Mouse (Mus musculus) kidney, adult 2 months (tissue): ENCODE measurements around the gene Stk24.

Experiments
- CTCF ChIP-seq: fragments of 200-500 bp; conservative IDR thresholded peaks from 2 replicates; pipeline ENCODE4 v1.5.1; 2011; ENCODE audit warnings: low read depth, mild to moderate bottlenecking, control low read depth, low read length, moderate library complexity, mixed read lengths; ENCODE audit not compliant: insufficient read depth, insufficient read length
- POLR2A ChIP-seq: fragments of 200-500 bp; IDR thresholded peaks from one replicate; pipeline ENCODE4 v1.6.1; 2011; ENCODE audit warnings: low read depth, low read length, control low read depth

GRCm38 (mm10) chr14:121246048-121246731 lies 133.6 kb downstream of the Stk24 start:
- TF ChIP-seq POLR2A (no peak), CTCF (no peak)
